Mouse (Mus musculus) kidney, adult 2 months (tissue): ENCODE results near the gene Ikzf5. TPM values are rescaled to one million over a fixed set of nuclear protein-coding genes. Genes with fewer than 3 reads are reported as not detected.

ENCODE experiments used
- DNase-seq: peaks from one replicate; pipeline ENCODE4 v3.0.0; 2021
- H3K27ac ChIP-seq: fragments of 200-500 bp; 2 replicates; pipeline ENCODE4 v1.5.1; 2012; ENCODE audit warnings: low read depth, low read length, control low read depth, inconsistent platforms; ENCODE audit not compliant: insufficient read depth
- H3K27me3 ChIP-seq: fragments of 200-500 bp; replicated peaks from 2 replicates; pipeline ENCODE4 v1.6.1; 2012; ENCODE audit warnings: mild to moderate bottlenecking, moderate library complexity, low read length, inconsistent platforms; ENCODE audit not compliant: control insufficient read depth, insufficient read depth
- H3K36me3 ChIP-seq: fragments of 200-500 bp; 2 replicates; pipeline ENCODE4 v1.6.1; 2012; ENCODE audit warnings: mild to moderate bottlenecking, moderate library complexity, low read length, inconsistent platforms; ENCODE audit not compliant: control insufficient read depth, insufficient read depth
- H3K4me1 ChIP-seq: fragments of 200-500 bp; 2 replicates; pipeline ENCODE4 v1.6.1; 2011; ENCODE audit warnings: low read length; ENCODE audit not compliant: control insufficient read depth, insufficient read depth
- H3K4me3 ChIP-seq: fragments of 200-500 bp; 2 replicates; pipeline ENCODE4 v1.5.1; 2011; ENCODE audit warnings: mild to moderate bottlenecking, low read depth, low read length, control low read depth; ENCODE audit not compliant: insufficient read depth
- CTCF ChIP-seq: fragments of 200-500 bp; conservative IDR thresholded peaks from 2 replicates; pipeline ENCODE4 v1.5.1; 2011; ENCODE audit warnings: low read depth, mild to moderate bottlenecking, control low read depth, low read length, moderate library complexity, mixed read lengths; ENCODE audit not compliant: insufficient read depth, insufficient read length
- POLR2A ChIP-seq: fragments of 200-500 bp; IDR thresholded peaks from one replicate; pipeline ENCODE4 v1.6.1; 2011; ENCODE audit warnings: low read depth, low read length, control low read depth
- WGBS: fragments of 180-500 bp; shearing (Covaris S2); methylation state at CpG from one replicate; pipeline ENCODE4 v1.1.7; 2018; 5-methylcytosine and 5-hydroxymethylcytosine counted together
- polyA plus RNA-seq: library from polyadenylated mRNA; depleted of rRNA; stranded (reverse); fragments of >200 nt; gene quantifications from 2 replicates; pipeline ENCODE4 v1.2.3, GENCODE M21; 2012; rRNA removed

The Ikzf5 gene
- polyA plus RNA-seq, 1 experiment = 7.5 TPM

GRCm38 (mm10) chr7:131356105-131356504, 54.2 kb downstream of the Ikzf5 start:
- TF ChIP-seq CTCF = no peak
- TF ChIP-seq POLR2A = no peak
- no peaks in the 10 kb centered on the region for H3K4me1 ChIP-seq
- peaks cover 3% of the 10 kb centered on the region for H3K36me3 ChIP-seq
- no peak for DNase-seq
- H3K27ac ChIP-seq = no peak overlapping the region
- WGBS = 96% methylated on average over 13 of the region's 13 CpGs
- H3K4me3 ChIP-seq = no peak overlapping the region
- no peaks in the 10 kb centered on the region for H3K27me3 ChIP-seq

- no peaks in the 10 kb centered on the region for H3K27me3 ChIP-seq
- DNase-seq = no peak
- H3K4me3 ChIP-seq = no peak overlapping the region
- 70% methylated on average over 7 of the region's 7 CpGs for WGBS
- H3K27ac ChIP-seq = no peak overlapping the region
- peaks cover 3% of the 10 kb centered on the region for H3K36me3 ChIP-seq
- H3K4me1 ChIP-seq = no peaks in the 10 kb centered on the region
- TF ChIP-seq CTCF (no peak), POLR2A (no peak)
These were observed 64.3 kb downstream of the Ikzf5 start for GRCm38 (mm10) chr7:131345856-131346541.

Other genes starting within 250 kb of the Ikzf5 start
- gene 5430419D17Rik, start 236.1 kb downstream of the Ikzf5 start, polyA plus RNA-seq = not detected in 2 replicates
- gene Cuzd1, start 88.2 kb downstream of the Ikzf5 start, polyA plus RNA-seq = 0.06 TPM in 1 of 2 replicates, not detected in the other
- not detected in 2 replicates for gene Fam24b, start 81.0 kb downstream of the Ikzf5 start, polyA plus RNA-seq
- not detected in 2 replicates for gene Fam24a, start 76.7 kb downstream of the Ikzf5 start, polyA plus RNA-seq
- gene 2310057M21Rik, start 47.8 kb downstream of the Ikzf5 start, polyA plus RNA-seq = 5.7 and 6.0 TPM in 2 replicates
- 40.9 and 45.9 TPM in 2 replicates for gene Pstk, start 39.4 kb downstream of the Ikzf5 start, polyA plus RNA-seq
- 23.2 and 30.9 TPM in 2 replicates for gene Acadsb, start 80 bp upstream of the Ikzf5 start, polyA plus RNA-seq
- 0.23 and 0.29 TPM in 2 replicates for gene Hmx3, start 132.3 kb upstream of the Ikzf5 start, polyA plus RNA-seq
- gene Hmx2, start 138.3 kb upstream of the Ikzf5 start, polyA plus RNA-seq = 8.6 and 8.8 TPM in 2 replicates
- 50.4 and 51.2 TPM in 2 replicates for gene Bub3, start 149.7 kb upstream of the Ikzf5 start, polyA plus RNA-seq